Mouse (Mus musculus) CH12.LX (cell line): ENCODE results near the gene Sult1e1.

Source experiments
- CTCF ChIP-seq, 2 experiments: IDR thresholded peaks in 1 of 2; conservative IDR thresholded peaks in 1 of 2; 2 replicates each; pipeline ENCODE4 v1.5.1; 2011 to 2012; ENCODE audit warnings: low read depth in 2 of 2, low read length in 2 of 2, improper control_type of control experiment in 1 of 2, inconsistent platforms in 1 of 2, mild to moderate bottlenecking in 1 of 2, moderate library complexity in 1 of 2
- EP300 ChIP-seq: IDR thresholded peaks from 2 replicates; pipeline ENCODE4 v1.6.1; 2011; ENCODE audit warnings: low read length, improper control_type of control experiment
- MAX ChIP-seq: IDR thresholded peaks from 2 replicates; pipeline ENCODE4 v1.6.1; 2011; ENCODE audit warnings: low read length, improper control_type of control experiment
- MXI1 ChIP-seq: IDR thresholded peaks from 2 replicates; pipeline ENCODE4 v1.6.1; 2011; ENCODE audit warnings: mild to moderate bottlenecking, low read depth, low read length, improper control_type of control experiment
- NELFE ChIP-seq: IDR thresholded peaks from 2 replicates; pipeline ENCODE4 v1.6.1; 2011; ENCODE audit warnings: low read depth, low read length, improper control_type of control experiment
- NRF1 ChIP-seq: IDR thresholded peaks from 2 replicates; pipeline ENCODE4 v1.6.1; 2014; ENCODE audit warnings: low read depth, mild to moderate bottlenecking, inconsistent platforms, low read length, improper control_type of control experiment, moderate library complexity
- POLR2A ChIP-seq: IDR thresholded peaks from 2 replicates; pipeline ENCODE4 v1.6.1; 2011; ENCODE audit warnings: low read depth, mild to moderate bottlenecking, improper control_type of control experiment, low read length
- TBP ChIP-seq: conservative IDR thresholded peaks from 2 replicates; pipeline ENCODE4 v1.6.1; 2011; ENCODE audit warnings: low read depth, low read length, improper control_type of control experiment
- UBTF ChIP-seq: IDR thresholded peaks from 2 replicates; pipeline ENCODE4 v1.6.1; 2012; ENCODE audit warnings: low read depth, mild to moderate bottlenecking, inconsistent platforms, low read length, improper control_type of control experiment, moderate library complexity
- ZC3H11A ChIP-seq: IDR thresholded peaks from 2 replicates; pipeline ENCODE4 v1.6.1; 2012; ENCODE audit warnings: low read depth, mild to moderate bottlenecking, inconsistent platforms, low read length, improper control_type of control experiment
- ZMIZ1 ChIP-seq: IDR thresholded peaks from 2 replicates; pipeline ENCODE4 v1.6.1; 2012; ENCODE audit warnings: low read depth, mild to moderate bottlenecking, inconsistent platforms, low read length, improper control_type of control experiment
- ZNF384 ChIP-seq: IDR thresholded peaks from 2 replicates; pipeline ENCODE4 v1.6.1; 2012; ENCODE audit warnings: low read depth, low read length, improper control_type of control experiment, inconsistent platforms

DNA sequence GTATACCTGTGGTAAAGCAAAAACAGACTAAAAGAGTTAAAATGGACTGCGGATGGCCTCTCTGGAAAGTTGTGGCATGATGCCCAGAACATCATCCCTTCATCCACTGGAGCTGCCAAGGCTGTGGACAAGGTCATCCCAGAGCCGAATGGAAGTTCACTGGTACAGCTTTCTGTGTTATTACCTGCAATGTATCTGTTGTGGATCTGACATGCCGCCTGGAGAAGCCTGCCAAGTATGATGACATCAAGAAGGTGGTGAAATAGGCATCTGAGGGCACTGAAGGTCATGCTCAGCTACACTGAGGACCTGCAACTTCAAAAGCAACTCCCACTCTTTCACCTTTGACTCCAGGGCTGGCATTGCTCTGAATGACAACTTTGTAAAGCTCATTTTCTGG lies 9.6 kb upstream of the Sult1e1 start:
- TF ChIP-seq TBP, result no peak
- no peak for TF ChIP-seq POLR2A
- TF ChIP-seq CTCF (conservative IDR thresholded peaks at IDR 0.05 in 1 of 2, IDR thresholded peaks at IDR 0.05 in 1 of 2; ENCODE audit: low read depth in 2 of 2, low read length in 2 of 2), result no peak
- TF ChIP-seq NELFE, result no peak
- TF ChIP-seq NRF1, result no peak
- TF ChIP-seq ZNF384, result no peak
- TF ChIP-seq MAX, result no peak
- TF ChIP-seq EP300, result no peak
- no peak for TF ChIP-seq ZC3H11A
- no peak for TF ChIP-seq MXI1
- no peak for TF ChIP-seq ZMIZ1
- no peak for TF ChIP-seq UBTF
